Mouse (Mus musculus) liver, embryonic 11.5 days (tissue): ENCODE results near the gene Mthfsd. TPM values are rescaled to one million over a fixed set of nuclear protein-coding genes. Genes with fewer than 3 reads are reported as not detected.
"Not testable (repeated sequence)": the region's sequence is repeated elsewhere in the genome, so short reads cannot be mapped to it uniquely, and the experiment has no call there.

Experiments
- ATAC-seq: fragments of 200-750 bp; cut with Nextera tagmentation; replicated peaks from 2 replicates; pipeline ENCODE4 v1.8.0; 2017; ENCODE audit warnings: moderate number of reproducible peaks, mild to moderate bottlenecking, moderate TSS enrichment, moderate library complexity; ENCODE audit not compliant: low FRiP score
- DNase-seq: peaks from one replicate; pipeline ENCODE4 v3.0.0-alpha.2; 2017; ENCODE audit warnings: low spot score
- H3K27ac ChIP-seq: fragments of 300-500 bp; sonication (generic); 2 replicates; pipeline ENCODE4 v1.5.1; 2014; ENCODE audit warnings: mild to moderate bottlenecking, low read depth, low read length, control low read depth
- H3K27me3 ChIP-seq: fragments of 300-500 bp; sonication (generic); replicated peaks from 2 replicates; pipeline ENCODE4 v1.6.1; 2014; ENCODE audit warnings: low read length, mixed read lengths; ENCODE audit not compliant: control insufficient read depth, insufficient read depth
- H3K36me3 ChIP-seq: fragments of 300-500 bp; sonication (generic); 2 replicates; pipeline ENCODE4 v1.6.1; 2014; ENCODE audit warnings: mild to moderate bottlenecking, low read length, moderate library complexity, mixed read lengths; ENCODE audit not compliant: control insufficient read depth, insufficient read depth
- H3K4me1 ChIP-seq: fragments of 300-500 bp; sonication (generic); replicated peaks from 2 replicates; pipeline ENCODE4 v1.6.1; 2014; ENCODE audit warnings: low read length, mixed read lengths; ENCODE audit not compliant: control insufficient read depth, insufficient read depth
- H3K4me2 ChIP-seq: fragments of 300-500 bp; sonication (generic); 2 replicates; pipeline ENCODE4 v1.6.1; 2014; ENCODE audit warnings: mild to moderate bottlenecking, control low read depth, moderate library complexity
- H3K4me3 ChIP-seq: fragments of 300-500 bp; sonication (generic); 2 replicates; pipeline ENCODE4 v1.5.1; 2014; ENCODE audit warnings: low read depth, low read length, control low read depth
- H3K9ac ChIP-seq: fragments of 300-500 bp; sonication (generic); 2 replicates; pipeline ENCODE4 v1.6.1; 2014; ENCODE audit warnings: low read depth, low read length, control low read depth
- H3K9me3 ChIP-seq: fragments of 300-500 bp; sonication (generic); 2 replicates; pipeline ENCODE4 v1.6.1; 2016; ENCODE audit warnings: low read length, inconsistent platforms, mixed read lengths; ENCODE audit not compliant: control insufficient read depth
- WGBS: fragments of 180-500 bp; shearing (Covaris S2); extraction: QIAGEN DNeasy Blood & Tissue Kit; methylation state at CpG from one replicate; pipeline ENCODE4 v1.1.7; 2014; 5-methylcytosine and 5-hydroxymethylcytosine counted together
- polyA plus RNA-seq: library from polyadenylated mRNA; unstranded; fragments of >200 nt; fragmentation: Nextera tagmentation; extraction: Ambion mirVana; gene quantifications from 2 replicates; pipeline ENCODE4 v1.2.1, GENCODE M21; 2014

Mthfsd gene
- 48.1 and 50.6 TPM in 2 replicates for polyA plus RNA-seq

DNA sequence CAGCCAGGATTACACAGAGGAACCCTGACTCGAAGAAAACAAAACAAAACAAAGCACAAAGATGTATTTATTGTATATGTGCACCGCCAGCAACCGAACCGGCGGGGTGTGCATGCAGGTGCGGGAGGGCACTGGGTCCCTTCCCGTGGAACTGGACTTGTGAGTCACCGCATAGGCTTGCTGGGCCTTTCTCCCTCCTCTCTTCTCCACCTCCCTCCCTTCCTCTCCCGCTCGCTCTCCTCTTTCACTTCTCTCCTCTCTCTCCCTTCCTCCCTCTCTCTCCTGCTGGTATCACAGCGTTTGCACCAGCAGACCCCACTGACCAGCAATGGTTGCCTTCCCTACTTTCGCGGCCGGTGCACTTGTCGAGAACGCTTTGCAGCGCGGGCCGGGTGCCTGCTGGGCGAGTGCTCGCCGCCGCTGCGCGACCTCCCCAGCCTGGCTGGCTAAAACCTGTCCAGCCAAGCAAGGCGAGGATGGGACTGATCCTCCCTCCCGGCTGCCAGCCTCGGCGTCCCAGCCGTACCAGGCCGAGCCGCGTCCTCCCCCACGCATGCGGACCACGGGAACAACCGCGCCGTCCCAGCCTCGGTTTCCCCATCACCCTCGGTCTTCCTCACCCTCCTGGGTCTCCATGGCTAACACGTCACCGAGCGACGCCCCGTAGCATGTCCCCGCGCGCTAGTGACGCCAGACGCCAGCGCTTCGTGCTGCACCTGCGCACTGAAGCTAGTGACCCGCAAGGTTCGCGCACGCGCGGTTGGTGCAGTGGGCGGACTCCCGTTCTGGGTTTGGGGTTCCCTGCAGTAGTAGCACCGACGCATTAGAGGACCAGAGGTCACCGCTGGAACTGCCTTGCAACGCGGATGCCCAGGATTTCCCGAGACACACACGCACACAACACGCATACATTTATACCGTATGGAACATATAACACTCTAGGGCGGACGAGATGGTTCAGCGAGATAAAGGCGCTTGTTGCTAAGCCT lies at the start of gene Mthfsd:
Gene Mthfsd (minus strand): TSS at position 725 of the 989 bp plus-strand sequence.
- peaks cover 6% of the 10 kb centered on the region; the same call in 1 of the 2 replicates for H3K36me3 ChIP-seq
- H3K9ac ChIP-seq: peak within 1 kb of the TSS; percentile 87
- H3K9me3 ChIP-seq: no peaks in the 10 kb centered on the region
- DNase-seq (peak; percentile 98), ATAC-seq (peak; percentile 93)
- H3K4me3 ChIP-seq: peak within 1 kb of the TSS; percentile 91
- peaks cover 11% of the 10 kb centered on the region for H3K4me1 ChIP-seq
- H3K27me3 ChIP-seq: peaks cover 7% of the 10 kb centered on the region; the same call in 1 of the 2 replicates
- peak within 1 kb of the TSS; percentile 93 for H3K4me2 ChIP-seq
- 2% methylated on average over 75 of the region's 75 CpGs for WGBS
- H3K27ac ChIP-seq: peak within 1 kb of the TSS; percentile 38; the same call in 1 of the 2 replicates

DNA sequence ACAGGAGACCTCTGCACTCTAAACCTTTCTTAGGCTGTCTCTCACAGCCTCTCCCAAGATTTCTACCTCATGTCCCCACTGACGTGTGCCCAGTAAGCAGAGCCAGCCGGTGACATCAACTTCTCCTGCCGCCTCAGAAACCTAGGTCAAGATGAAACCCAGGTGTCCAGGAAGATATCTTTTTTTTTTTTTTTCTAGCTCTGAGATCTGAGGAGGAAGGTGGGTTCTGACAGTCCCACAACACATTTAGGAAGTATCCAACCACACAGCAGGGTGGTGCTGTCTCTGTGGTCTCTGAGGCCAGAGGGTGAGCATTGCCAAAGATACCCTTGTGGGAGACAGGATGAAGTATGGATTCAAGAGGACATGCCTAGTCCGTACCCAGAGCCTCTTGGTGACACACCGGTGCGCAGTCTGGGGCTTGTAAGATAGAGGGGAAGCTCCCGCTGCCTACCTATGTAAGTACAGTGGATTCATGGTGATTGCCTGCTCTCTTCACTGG lies 48.8 kb upstream of the Mthfsd start:
- WGBS: 64% methylated on average over 7 of the region's 7 CpGs
- Histone ChIP-seq H3K9me3 (no peaks in the 10 kb centered on the region), H3K4me1 (no peaks in the 10 kb centered on the region), H3K4me3 (no peak overlapping the region), H3K4me2 (no peak overlapping the region), H3K27me3 (no peaks in the 10 kb centered on the region; the same call in none of the 2 replicates), H3K27ac (no peak overlapping the region), H3K9ac (no peak overlapping the region), H3K36me3 (no peaks in the 10 kb centered on the region)
- no peak for DNase-seq
- ATAC-seq: no peak

DNA sequence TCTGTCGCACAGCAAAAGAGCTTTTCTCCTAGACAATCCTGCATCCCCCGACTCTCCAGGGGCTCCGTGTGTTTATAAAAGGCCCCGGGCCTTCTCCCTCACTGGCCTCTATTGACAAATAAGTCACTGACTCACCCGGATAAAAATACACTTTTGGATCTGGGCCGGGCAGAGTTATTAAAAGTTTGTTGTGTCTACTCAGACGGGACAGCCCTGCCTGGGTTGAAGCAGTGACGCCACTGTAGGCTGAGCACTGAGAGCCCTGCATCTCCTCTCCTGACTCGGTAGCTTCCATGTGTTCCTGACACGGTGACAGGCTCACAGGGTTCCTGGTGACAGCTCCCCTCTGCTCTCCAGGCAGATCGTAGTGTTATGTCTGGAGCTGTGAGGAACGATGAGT lies 44.2 kb upstream of the Mthfsd start:
- Histone ChIP-seq H3K9ac (no peak overlapping the region), H3K27me3 (peaks cover 8% of the 10 kb centered on the region), H3K36me3 (no peaks in the 10 kb centered on the region), H3K9me3 (no peaks in the 10 kb centered on the region), H3K4me3 (no peak overlapping the region), H3K4me2 (no peak overlapping the region), H3K4me1 (no peaks in the 10 kb centered on the region), H3K27ac (no peak overlapping the region)
- WGBS: 70% methylated on average over 12 of the region's 12 CpGs
- DNase-seq (no peak), ATAC-seq (no peak)

DNA sequence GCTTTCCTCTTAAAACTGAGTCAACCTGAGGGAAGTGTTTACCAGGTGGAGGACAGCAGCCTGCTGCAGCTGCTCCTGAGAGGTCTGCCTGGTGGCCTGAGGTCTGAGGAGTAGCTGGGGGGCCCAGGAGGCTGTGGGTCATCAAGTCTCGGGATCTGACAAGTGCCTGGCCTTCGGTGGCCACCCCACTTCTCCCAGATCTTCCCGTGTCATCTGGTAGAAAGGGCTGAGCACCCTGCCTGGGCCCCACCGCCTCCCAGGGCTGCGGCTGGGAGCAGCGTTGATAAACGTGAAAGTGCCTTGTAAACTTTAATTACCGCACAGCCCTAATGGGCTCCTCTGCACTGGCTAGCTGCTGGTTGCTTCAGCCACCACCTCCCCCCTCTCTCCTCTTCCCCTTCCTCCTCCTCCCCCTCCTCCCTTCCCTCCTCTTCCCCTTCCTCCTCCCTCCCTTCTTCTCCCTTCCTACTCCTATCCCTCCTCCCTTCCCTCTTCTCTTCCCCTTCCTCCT lies 40.4 kb upstream of the Mthfsd start:
- no peaks in the 10 kb centered on the region for H3K4me1 ChIP-seq
- H3K27me3 ChIP-seq: peaks cover 8% of the 10 kb centered on the region
- no peak overlapping the region for H3K4me2 ChIP-seq
- ATAC-seq: no peak
- H3K9ac ChIP-seq: no peak overlapping the region
- H3K36me3 ChIP-seq: no peaks in the 10 kb centered on the region
- WGBS: 22% methylated on average over 8 of the region's 8 CpGs
- no peak for DNase-seq
- no peak overlapping the region for H3K27ac ChIP-seq
- H3K4me3 ChIP-seq: no peak overlapping the region
- no peaks in the 10 kb centered on the region for H3K9me3 ChIP-seq

DNA sequence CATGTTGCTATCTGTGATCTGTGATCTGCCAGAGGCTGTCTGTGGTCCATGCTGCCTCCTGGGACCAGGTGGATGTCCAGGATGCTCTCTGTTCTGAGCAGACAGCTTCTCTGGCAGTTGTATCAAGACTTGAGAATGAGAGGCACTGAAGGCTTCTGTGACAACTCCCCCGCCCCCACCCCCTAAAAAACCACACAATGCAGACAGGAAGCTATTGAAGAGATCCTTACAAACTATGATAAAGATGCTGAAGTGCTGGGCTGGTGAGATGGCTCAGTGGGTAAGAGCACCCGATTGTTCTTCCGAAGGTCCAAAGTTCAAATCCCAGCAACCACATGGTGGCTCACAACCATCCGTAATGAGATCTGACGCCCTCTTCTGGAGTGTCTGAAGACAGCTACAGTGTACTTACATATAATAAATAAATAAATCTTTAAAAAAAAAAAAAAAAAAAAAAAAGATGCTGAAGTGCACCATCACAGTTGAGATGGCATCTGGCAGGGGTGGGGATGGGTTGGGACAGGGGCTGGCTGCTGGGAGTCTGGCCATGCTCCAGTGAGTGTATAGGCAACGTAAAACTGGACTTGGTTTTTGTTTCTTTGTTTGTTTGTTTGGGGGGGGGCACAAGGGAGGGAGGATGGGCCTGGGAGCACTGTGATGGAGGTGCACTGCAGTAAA lies 37.4 kb upstream of the Mthfsd start:
- DNase-seq, H3K27me3 ChIP-seq, H3K4me2 ChIP-seq, H3K27ac ChIP-seq, ATAC-seq, H3K4me1 ChIP-seq, H3K4me3 ChIP-seq, H3K9ac ChIP-seq, H3K9me3 ChIP-seq, H3K36me3 ChIP-seq: not testable (repeated sequence)
- WGBS: 55% methylated on average over 4 of the region's 6 CpGs

DNA sequence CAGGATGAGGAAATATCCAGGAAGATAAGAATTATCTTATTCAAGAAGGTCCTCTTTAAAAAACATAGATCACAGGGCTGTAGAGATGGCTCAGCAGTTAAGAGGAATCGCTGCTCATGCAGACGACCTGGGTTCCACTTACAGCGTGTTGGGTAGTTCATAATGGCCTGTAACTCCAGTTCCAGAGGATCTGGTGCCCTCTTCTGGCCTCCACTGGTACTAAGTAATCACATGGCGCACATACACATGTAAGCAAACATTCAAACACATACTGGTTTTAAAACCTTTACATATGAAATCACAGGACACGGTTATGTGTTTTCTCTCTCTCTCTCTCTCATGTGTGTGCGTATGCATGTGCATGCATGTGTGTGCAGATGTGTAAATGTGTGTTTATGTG lies 28.7 kb upstream of the Mthfsd start:
- Histone ChIP-seq H3K27ac (no peak overlapping the region), H3K4me3 (no peak overlapping the region), H3K36me3 (no peaks in the 10 kb centered on the region), H3K27me3 (peaks cover 13% of the 10 kb centered on the region), H3K9me3 (peaks cover 13% of the 10 kb centered on the region; the same call in 1 of the 2 replicates), H3K9ac (no peak overlapping the region), H3K4me1 (no peaks in the 10 kb centered on the region), H3K4me2 (no peak overlapping the region)
- no peak for ATAC-seq
- 85% methylated on average over 6 of the region's 6 CpGs for WGBS
- DNase-seq: no peak

DNA sequence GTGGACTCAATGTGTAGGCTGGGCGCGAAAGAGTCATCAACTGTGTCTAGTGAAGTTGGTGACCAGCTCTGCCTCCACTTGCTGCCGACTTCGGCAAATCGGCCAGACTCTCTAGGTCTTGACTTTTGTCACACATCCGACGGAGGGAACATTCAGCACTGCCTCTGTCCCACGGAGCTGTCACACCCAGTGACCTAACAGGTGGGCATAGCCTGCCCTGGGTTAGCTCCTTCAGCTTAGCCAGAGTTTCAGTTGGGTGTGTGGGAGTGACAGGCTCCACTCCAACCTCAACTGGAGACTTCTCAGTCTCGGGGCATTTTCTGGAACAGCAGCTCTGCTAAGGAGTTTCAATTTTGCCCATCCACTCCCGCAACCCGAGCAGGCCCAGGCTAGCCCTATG lies 26.3 kb upstream of the Mthfsd start:
- 77% methylated on average over 11 of the region's 11 CpGs for WGBS
- Histone ChIP-seq H3K4me2 (no peak overlapping the region), H3K9me3 (peaks cover 13% of the 10 kb centered on the region; the same call in 1 of the 2 replicates), H3K4me3 (no peak overlapping the region), H3K9ac (no peak overlapping the region), H3K27me3 (peaks cover 32% of the 10 kb centered on the region), H3K36me3 (no peaks in the 10 kb centered on the region), H3K4me1 (no peaks in the 10 kb centered on the region), H3K27ac (no peak overlapping the region)
- DNase-seq: no peak
- ATAC-seq: no peak

DNA sequence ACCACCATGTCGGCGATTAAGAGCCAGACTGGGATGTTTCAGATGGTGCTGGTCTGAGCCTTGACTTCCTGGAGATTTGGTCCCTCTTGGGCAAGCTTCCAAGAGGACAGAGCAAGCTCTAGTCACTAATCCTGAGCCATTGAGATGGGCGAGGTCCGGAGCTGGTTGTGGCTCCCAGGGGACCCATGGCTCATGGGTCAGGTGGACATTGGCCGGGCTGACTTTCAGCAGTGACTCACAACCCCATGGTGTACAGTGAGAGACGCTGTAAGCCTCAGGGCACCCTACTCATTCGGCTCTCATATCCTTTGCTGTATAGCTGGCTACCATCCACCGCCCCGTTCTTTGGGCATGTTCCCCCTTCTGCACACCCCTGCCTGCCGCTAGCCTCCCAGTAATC lies 25.9 kb upstream of the Mthfsd start:
- DNase-seq: no peak
- no peak overlapping the region for H3K9ac ChIP-seq
- H3K4me1 ChIP-seq: no peaks in the 10 kb centered on the region
- no peaks in the 10 kb centered on the region for H3K36me3 ChIP-seq
- no peak overlapping the region for H3K4me3 ChIP-seq
- no peak overlapping the region for H3K27ac ChIP-seq
- H3K27me3 ChIP-seq: peaks cover 36% of the 10 kb centered on the region
- no peak overlapping the region for H3K4me2 ChIP-seq
- H3K9me3 ChIP-seq: peaks cover 13% of the 10 kb centered on the region; the same call in 1 of the 2 replicates
- 82% methylated on average over 10 of the region's 10 CpGs for WGBS
- ATAC-seq: no peak
